Mouse (Mus musculus): ENCODE results near the gene Vstm5.
"Not testable (repeated sequence)": the region's sequence is repeated elsewhere in the genome, so short reads cannot be mapped to it uniquely, and the experiment has no call there.

The Vstm5 gene

DNA sequence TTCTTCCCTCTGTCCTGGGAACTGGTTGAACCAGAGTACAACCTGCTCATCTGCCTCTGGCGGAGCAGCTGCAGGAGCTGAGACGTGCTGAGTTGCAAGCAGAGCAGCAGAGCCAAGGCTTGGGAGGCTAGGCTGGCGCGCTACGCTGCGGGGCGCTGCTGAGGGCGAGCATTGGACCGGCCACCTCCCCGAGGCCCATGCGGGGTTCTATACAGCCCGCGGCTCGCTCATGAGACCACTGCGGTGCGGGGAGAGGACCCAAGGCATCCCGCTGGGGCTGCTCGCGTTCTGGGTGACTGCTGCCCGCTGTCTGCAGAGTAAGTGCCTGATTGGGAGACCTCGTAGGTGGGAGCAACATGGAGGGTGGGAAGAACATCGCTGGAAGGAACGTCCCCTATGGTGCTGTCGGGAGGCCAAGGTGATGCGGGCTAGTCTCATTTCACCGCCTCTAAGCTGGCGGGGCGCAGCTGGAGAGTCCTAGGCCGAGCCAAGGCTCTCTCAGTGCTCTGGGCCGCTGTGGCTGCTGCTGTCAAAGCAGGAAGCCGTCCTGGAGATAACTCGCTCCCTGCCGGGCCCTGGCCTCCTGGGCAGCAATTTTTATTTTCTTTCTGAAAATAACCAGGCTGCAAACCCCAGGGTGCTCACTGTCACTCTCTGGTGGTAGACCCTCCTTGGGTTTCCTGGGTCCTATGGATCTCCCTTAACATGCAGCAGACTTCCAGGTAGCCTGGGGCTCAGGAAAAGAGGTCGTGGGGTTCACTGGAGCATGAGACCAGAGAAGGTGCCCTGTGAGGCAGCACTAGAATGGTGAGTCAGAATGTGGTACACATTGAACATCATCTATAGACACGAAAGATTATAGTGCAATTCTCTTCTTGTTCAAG, at the start of gene Vstm5:
Gene Vstm5, plus strand, starts transcription at position 4 of the 884 bp plus-strand sequence.
- peak; percentile 19 for DNase-seq (ENCODE audit: low read depth, low spot score)

DNA sequence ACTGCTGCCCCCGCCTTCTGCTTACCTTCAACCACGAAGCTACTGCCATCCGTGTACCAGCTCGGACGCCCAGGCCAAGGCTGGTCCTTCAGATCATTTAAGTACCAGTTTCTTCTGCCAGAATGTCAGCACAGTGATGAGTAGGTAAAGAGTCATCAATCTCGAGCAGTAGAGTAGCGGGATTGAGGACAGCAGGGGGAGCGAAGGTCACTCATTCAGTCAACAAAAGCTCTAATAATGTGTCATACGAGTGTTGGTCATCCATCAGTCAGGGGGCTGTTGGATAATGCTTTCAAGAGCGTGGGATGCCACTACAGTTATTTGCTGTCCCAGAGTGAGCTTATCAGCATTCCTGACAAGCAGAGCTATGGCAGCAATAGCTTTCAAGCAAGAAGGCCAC, 44.0 kb upstream of the Vstm5 start:
- not testable (repeated sequence) for DNase-seq (ENCODE audit: low read depth, low spot score)

DNA sequence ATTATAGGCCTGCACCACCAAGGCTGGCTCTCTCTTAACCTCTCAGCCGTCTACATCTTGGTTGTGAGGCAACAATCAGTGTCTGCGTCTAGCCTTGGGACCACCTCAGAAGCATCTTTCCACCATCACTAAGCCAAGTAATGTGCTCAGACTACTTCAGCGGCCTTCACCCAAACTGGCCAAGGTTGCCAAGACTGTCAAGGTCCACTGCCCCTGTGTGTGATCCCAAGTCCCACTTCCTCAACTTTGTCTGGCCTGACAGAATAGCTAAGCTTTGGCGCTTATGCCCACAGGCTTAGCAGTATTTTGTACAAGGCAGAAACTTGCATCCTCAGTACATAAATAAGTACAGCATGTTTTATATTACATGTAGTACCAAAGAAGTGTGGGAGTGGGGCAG, 32.2 kb upstream of the Vstm5 start:
- DNase-seq (ENCODE audit: low read depth, low spot score): no peak

DNA sequence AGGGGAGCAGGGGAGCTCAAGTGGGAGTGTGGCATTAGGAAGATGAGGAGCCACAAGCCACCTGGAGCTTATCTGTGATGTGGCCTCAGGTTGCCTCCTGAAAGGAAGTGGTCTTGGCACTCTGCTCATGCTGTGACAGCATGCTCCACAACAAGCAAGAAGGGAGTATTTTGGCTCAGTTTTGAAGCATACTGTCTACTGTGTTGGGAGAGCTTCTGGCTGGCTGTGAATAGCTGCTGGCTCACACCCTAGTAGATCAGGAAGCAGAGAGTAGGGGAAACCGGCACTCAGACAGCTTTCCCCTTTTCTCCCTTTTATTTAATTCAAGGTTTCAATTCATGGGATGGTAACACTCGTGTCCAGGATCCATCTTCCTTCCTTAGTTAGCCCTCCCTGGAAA, 29.5 kb upstream of the Vstm5 start:
- DNase-seq (ENCODE audit: low read depth, low spot score): no peak

DNA sequence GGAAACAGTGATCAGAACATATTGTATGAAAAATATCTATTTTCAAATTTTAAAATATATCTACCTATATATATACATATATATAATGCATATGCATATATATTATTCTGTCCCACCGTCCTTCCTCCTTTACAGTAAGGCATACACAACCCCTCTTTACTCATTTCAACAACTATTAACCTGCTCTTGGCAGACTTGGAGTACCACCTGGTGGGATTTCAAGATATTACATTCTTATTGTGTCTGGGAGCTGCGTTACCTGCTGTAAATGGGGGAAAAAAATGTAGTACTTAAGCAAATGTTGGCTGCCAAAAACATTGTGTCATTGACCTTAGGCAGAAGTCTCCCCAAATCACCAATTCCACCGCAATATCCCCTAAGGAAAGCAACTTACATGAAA, 27.0 kb upstream of the Vstm5 start:
- no peak for DNase-seq (ENCODE audit: low read depth, low spot score)

DNA sequence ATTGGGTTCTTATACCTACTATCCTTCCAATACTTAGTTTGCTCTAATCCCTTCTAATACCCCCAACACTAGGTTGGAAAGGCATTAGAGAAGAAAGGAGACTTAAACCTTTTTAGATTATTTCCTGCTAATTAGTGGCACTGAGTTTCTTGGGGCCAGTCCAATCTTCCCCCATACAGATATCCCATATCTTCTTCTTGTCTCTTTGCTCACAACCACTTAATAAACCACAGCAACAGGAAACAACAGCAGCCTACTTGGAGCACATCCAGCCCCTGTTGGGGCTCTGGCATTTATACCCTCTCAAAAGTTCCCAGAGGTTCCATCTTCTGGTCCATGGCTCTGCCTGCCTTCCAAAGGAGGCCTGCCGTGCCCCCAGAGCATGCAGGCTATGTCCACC, 25.1 kb upstream of the Vstm5 start:
- no peak for DNase-seq (ENCODE audit: low read depth, low spot score)

DNA sequence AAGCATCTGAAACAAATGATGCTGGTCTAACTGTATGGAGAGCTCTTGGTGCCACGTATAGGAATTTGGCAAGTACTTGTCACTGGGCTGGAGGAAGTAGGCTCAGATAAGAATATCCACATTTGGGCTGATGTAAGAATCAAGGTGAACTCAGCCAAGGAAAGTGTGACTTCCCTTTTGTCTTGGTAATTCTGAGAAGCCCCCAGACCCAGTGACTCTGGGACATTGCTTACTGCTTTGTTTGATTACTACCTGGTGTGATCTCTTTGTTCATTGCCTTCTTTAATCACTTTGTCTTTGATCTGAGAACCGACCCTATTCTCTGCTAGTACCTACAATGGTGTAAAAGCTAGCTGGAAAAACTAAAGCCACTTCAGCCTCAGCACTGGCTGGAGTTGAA, 13.9 kb upstream of the Vstm5 start:
- DNase-seq (ENCODE audit: low read depth, low spot score): no peak

DNA sequence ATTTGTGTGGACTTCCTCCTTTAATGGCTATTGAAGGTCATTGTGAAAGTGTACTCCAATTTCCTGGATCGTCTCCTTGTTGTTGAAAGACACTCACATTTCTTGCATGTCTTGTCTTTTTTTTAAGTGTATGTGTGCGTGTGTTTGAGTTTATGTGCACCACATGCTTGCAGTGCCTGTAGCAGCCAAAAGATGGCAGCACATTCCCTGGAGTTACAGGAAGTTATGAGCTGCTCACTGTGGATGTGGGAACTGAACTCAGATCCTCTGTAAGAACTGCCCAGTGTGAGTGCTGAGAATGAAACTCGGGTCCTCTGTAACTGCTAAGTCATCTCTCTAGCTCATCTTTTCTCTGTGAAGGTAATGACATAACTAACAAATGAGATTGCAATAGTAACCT, 6.4 kb upstream of the Vstm5 start:
- DNase-seq (ENCODE audit: low read depth, low spot score): no peak

DNA sequence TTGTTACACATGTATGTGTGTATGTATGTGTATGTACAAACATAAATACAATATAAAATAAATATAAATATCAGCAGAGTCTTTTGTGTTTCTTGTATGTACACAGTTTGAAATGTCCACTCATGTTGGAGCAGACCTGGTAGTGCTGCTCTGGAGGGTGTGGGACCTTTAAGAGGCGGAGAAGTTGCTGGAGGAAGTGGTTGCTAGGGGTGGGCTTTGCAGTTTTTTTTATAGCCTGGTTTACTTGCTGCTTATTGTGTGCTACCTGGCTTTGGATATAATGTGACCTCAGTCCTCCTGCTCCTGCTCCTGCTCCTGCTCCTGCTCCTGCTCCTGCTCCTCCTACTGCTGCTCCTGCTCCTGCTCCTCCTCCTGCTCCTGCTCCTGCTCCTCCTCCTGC, 5.2 kb upstream of the Vstm5 start:
- no peak for DNase-seq (ENCODE audit: low read depth, low spot score)

DNA sequence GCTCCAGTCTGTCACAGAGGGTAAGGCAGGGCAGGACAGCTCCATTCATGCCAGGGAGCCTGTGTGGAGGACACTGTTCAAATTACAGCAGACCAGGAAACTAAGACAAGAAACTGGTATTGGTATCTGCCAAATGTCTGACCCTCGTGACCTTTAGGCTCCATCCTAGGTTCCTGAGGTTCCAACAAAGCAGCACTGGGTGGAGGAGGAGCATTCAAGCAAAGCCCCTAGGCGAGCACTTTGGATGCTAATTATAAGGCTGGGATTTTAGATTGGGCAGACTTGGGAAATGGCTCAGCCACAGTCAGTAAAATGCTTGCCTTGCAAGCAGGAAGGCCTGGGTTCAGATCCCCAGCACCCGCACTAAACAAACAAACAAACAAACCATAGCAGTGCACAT, 2.9 kb upstream of the Vstm5 start:
- no peak for DNase-seq (ENCODE audit: low read depth, low spot score)

DNA sequence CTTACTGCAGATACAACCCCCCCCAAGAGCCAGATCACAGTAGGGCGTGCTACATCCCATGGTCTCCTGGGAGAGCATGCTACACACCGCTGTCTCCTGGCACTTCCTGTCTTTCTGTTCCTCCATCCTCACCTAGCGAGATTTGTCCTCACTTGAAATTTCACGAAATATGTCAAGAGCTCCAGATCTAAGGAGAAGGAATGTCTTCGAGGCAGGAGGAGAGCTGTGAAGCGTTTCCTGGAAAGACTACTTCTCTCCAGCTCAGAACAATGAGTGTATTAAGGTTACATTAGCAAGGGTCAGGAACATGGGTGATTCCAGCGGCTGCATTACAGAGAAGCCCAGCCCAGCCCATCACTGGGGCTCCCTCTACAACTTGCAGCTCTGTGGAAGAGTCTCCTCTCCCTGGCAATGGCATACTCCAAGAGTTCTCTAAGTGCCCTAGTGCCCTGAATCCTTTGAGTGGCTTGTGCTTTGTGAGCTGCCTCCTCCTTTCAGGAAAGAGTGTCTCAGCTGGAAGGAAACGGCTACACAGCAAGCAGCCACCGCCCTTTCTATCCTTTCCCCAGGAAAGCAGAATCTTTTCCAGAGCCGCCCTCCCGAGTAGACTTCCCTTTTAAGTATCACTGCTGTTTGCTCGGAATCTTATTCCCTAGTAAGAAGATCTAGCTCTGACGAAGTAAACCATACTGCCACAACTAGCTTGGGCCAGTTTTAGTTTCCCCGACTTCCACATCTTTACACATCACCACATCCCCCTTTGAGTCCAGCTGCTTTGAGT, 1.1 kb upstream of the Vstm5 start:
- DNase-seq (ENCODE audit: low read depth, low spot score): no peak

DNA sequence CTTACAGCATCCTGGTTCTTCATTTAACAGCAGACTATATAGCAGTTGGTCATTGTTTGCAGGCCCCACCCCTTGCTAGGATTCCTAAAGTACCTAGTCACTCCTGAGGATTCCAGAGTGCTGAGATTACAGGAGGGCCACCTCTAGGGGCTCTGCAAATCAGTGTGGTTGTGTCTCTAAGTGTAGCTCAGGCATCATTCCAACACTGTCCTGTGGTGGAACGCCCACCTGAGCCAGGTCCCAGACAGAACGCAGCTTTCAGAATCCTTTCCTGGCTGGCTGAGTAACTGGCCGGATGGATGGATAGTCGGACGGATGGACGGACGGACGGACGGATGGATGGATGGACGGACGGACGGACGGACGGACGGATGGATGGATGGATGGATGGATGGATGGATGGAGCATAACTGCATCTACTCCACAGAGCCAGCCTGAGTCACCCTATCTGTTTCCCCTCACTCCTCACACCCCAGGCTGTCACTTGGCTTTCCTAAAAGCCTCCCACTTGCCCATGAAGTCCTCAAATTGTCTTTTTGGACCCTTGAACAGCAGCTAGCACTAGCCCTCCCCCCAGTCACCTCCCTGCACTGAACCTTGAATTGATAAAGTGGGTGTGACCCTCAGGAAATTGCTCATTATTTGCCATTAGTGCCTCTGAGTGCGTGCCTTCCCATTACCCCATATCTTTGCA, 401 bp upstream of the Vstm5 start:
- DNase-seq (ENCODE audit: low read depth, low spot score): no peak

DNA sequence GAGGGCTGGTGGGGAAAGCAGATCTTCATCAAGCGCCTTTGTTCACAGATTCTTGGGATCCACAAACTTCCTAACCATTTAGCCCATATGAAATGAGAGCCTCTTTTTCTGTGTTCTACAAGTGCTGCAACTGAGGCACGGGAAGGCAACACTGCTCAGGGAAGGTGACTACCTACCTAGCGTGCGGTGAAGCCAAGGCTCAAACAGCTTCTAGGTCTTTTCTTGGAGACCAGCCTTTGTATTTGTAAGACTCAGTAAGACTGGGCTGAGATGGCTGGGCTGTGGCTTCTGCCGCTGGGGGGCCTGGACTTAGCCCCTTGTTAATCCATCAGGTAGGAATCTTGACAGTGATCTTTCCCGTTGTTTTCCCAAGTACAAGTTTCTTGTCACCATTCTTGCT, 1.2 kb downstream of the Vstm5 start:
- no peak for DNase-seq (ENCODE audit: low read depth, low spot score)

DNA sequence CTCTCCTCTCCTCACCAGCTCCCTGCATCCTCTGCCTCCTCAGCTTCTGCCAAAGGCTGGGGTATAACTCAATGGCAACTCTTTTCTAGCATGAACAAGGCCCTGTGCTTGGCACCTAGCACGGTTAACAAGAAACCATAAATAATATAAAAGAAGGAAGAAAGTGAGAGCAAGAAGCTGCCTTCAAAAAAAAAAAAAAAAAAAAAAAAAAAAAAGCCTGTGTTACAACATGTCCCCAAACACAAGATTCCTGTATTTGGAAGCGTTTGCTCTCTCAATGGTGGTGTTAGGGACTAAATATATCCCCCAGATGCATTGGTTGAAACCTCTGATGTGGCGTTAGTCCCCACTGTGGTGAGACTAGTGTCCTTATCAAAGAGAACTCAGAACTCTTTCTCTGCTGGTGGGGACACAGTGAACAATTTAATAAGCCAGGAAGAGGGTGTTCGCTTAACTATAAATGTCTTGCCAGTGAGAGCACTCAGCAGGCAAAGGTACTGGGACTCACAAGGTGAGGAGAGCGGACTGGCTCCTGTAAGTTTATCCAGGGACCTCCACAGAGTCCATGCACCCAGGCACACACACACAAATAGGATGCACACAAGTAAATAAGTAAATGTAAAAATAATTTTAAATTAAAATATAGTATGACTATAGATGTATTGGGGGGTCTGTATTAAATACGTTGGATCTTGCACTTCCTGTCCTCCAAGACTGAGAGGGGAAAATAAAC, 2.2 kb downstream of the Vstm5 start:
- no peak for DNase-seq (ENCODE audit: low read depth, low spot score)

DNA sequence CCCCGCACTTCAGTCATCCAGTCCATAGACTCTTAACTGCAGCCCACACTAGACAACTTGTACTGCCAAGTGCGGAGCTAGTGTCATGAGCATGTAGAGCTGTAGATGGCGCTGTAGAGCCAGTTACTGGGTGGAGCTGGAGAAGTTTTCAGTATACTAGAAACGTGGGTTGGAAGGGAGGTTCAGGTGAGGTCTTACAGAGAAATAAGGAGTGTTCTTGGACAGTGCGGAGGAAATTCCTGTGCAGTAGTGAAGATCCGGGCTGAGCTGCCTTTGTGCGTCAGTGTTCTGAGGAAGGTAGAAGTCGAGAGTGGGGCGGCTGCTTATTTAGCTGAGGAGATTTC, 2.7 kb downstream of the Vstm5 start:
- no peak for DNase-seq (ENCODE audit: low read depth, low spot score)

DNA sequence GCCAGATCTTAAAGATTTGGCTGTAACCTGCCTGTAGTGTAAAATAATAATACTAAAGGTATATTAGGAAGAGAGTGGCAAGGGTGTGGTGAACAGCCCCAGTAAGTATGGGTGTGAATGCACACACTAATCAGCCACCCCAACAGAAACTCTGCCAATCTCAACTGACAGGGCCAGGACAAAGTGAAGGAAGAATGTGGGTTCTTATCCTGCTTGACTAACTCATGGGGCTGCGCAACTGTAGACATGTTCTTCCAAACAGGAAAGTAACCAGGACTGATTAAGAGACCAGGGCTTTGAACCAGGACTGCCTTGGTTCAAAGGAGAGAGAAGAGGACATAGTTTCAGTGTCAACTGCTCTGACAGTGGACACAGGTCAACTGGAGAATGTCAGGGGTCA, 3.3 kb downstream of the Vstm5 start:
- no peak for DNase-seq (ENCODE audit: low read depth, low spot score)

DNA sequence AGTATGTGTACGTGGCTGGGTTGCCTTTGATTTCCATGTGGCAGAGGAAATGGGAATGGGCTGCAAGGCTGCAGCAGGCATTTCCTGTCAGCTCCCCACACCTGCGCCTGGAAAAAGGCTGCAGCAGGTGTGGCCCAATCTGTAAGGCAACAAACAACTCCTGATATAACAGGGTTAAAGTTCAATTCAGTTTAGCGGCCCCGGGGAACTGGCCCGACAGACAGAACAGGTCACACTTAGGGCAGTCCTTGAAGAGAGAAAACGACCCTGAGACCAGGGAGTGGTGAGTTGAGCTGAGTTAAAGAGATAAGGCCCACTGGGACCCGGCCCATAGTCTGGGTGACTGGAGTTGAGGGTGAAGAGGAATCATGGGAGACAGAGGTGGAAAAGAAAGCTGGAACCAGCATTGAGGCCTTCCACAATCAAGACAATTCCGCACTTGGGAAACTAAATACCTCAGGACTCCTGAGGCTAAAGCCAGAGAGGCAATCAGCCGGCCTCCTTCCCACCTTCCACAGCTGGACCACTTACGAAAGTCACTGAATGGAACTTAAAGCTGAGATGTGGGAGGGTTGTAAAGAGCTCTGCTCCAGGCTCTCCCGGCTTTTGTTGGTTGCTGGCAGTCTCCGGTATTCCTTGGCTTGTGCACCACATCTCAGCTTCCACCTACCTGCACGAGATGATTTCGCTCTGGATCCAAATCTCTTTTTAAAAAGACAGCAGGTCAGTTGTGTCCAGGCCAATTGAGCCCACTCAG, 6.7 kb downstream of the Vstm5 start:
- DNase-seq (ENCODE audit: low read depth, low spot score): no peak

DNA sequence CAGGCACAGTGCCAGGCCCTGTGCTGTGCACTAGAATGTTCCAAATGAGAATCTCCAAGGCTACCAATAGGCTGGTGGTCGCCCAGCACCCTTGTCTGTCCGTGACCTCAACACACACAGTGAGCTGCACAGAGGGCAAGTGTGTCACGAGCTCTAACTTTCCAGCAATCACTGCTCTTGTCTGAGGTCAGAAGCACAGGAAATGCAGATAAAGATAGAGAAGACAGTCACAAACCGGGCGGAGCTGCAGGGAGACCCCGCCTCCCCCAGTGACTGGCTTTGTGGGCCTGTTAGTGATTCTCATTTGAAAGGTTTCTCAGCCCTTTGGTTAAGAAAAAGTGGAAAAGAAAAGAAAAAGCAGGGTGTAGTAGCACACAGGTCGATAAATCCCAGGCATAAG, 11.5 kb downstream of the Vstm5 start:
- DNase-seq (ENCODE audit: low read depth, low spot score): no peak

DNA sequence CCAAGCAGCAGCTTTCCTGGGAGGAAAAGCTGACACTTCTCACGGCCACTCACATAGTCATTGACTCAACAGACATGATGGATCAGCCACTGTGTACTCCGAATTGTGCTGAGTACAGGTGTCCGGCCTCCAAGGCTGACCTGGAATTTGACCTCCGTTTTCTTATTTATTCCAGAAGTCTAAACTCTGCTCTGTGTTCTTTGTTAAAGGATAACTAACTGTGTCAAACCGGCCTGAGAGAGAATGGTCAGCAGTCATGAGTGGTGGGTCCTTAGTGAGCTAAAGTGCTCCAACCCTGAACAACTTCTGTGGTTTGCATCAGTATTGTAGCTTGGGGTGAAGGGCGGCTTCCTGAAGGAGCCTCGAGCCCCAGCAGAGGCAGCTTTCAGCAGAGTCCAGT, 13.4 kb downstream of the Vstm5 start:
- DNase-seq (ENCODE audit: low read depth, low spot score): no peak

DNA sequence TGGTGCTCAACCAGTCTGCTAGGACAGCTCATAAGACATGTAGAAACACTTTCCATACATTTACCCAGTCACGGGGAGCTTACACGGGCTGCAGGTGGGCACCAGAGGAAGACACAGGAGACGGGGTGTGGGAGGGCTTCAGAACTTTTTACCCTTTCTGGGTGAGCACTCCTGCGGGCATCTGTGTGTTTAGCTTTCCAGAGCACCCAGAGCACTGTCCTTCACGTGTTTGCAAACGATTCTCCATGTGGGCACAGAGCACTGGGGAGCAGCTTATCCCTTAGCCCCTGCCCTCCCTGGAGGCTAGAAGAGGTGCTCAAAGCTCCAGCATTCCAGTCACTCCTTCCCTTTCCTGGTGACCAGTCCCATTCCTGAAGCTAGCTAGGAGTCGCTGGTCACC, 15.7 kb downstream of the Vstm5 start:
- no peak for DNase-seq (ENCODE audit: low read depth, low spot score)

DNA sequence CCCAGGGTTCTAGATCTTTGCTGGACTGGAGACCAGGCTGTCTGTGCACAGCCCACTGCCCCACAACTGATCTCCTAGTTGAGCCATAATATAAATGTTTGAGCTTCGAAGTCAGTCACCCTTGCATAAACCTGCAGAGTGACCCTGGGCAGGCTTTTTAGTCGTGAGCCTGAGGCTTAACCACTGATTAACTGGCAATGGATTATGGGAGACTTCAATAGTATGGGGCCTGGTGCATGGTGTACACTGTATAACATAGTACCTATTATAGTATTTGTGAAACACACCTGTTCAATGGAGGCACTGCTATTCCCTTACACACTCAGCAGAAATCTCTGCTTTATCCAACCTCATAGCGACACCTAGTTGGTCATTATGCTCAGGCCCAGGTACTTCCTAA, 17.4 kb downstream of the Vstm5 start:
- no peak for DNase-seq (ENCODE audit: low read depth, low spot score)

Data from retina, postnatal 7 days (tissue).